Mouse (Mus musculus) ES-E14 (cell line): ENCODE data around the gene Trim16. TPM values are rescaled to one million over a fixed set of nuclear protein-coding genes. Genes with fewer than 3 reads are reported as not detected.

Experiments
- DNase-seq: peaks from one replicate; pipeline ENCODE4 v3.0.0-alpha.2; 2013; ENCODE audit warnings: low read depth, low spot score
- H3K27ac ChIP-seq: 2 replicates; pipeline ENCODE4 v1.5.1; 2012; ENCODE audit warnings: low read depth, mild to moderate bottlenecking, low read length, moderate library complexity, mixed read lengths; ENCODE audit not compliant: poor library complexity, insufficient read depth, severe bottlenecking
- H3K36me3 ChIP-seq: 2 replicates; pipeline ENCODE4 v1.6.1; 2012; ENCODE audit warnings: mild to moderate bottlenecking, low read length, moderate library complexity, mixed read lengths; ENCODE audit not compliant: control insufficient read depth, poor library complexity, insufficient read depth, severe bottlenecking
- H3K4me1 ChIP-seq, 2 experiments: fragments of 150-350 bp in 1 of 2; sonication (generic) in 1 of 2; 2 replicates each; pipeline ENCODE4 v1.6.1; 2012; ENCODE audit warnings: low read length in 2 of 2, mild to moderate bottlenecking in 1 of 2, mixed read lengths in 1 of 2; ENCODE audit not compliant: control insufficient read depth in 2 of 2, insufficient read depth in 2 of 2, poor library complexity in 1 of 2
- H3K4me3 ChIP-seq, 2 experiments: fragments of 150-350 bp in 1 of 2; sonication (generic) in 1 of 2; 2 replicates each; pipeline ENCODE4 v1.5.1; 2012; ENCODE audit warnings: low read length in 2 of 2, low read depth in 1 of 2, mild to moderate bottlenecking in 1 of 2, mixed read lengths in 1 of 2; ENCODE audit not compliant: insufficient read depth in 1 of 2, poor library complexity in 1 of 2, severe bottlenecking in 1 of 2
- H3K9ac ChIP-seq: 2 replicates; pipeline ENCODE4 v1.6.1; 2012; ENCODE audit warnings: low read depth, mild to moderate bottlenecking, low read length, mixed read lengths; ENCODE audit not compliant: poor library complexity, insufficient read depth, severe bottlenecking
- H3K9me3 ChIP-seq: fragments of 150-350 bp; sonication (generic); 2 replicates; pipeline ENCODE4 v1.6.1; 2012; ENCODE audit warnings: low read depth, mild to moderate bottlenecking, low read length; ENCODE audit not compliant: control insufficient read depth, insufficient read depth
- CHD2 ChIP-seq: IDR thresholded peaks from 2 replicates; pipeline ENCODE4 v1.6.1; 2014; ENCODE audit warnings: mild to moderate bottlenecking, low read depth, low read length, inconsistent platforms
- HCFC1 ChIP-seq: IDR thresholded peaks from 2 replicates; pipeline ENCODE4 v1.6.1; 2012; ENCODE audit warnings: low read length, inconsistent platforms, borderline replicate concordance; ENCODE audit not compliant: insufficient read depth
- MAFK ChIP-seq: IDR thresholded peaks from 2 replicates; pipeline ENCODE4 v1.6.1; 2014; ENCODE audit warnings: mild to moderate bottlenecking, low read depth, low read length, inconsistent platforms; ENCODE audit not compliant: insufficient read depth
- ZC3H11A ChIP-seq: IDR thresholded peaks from 2 replicates; pipeline ENCODE4 v1.6.1; 2012; ENCODE audit warnings: low read depth, mild to moderate bottlenecking, inconsistent platforms, low read length, borderline replicate concordance
- ZNF384 ChIP-seq: IDR thresholded peaks from 2 replicates; pipeline ENCODE4 v1.6.1; 2012; ENCODE audit warnings: low read depth, low read length, inconsistent platforms
- in situ Hi-C, 2 experiments: fragments of 600-800 bp; cut with MboI; formaldehyde crosslinking; loops; one replicate each; pipeline ENCODE4 v1.15.1; 2025; ENCODE audit warnings: low sequenced_read_pairs in 2 of 2, inconsistent platforms in 1 of 2; ENCODE audit not compliant: unreplicated experiment in 2 of 2
- total RNA-seq: library from RNA; depleted of rRNA; stranded (reverse); fragments of 300-350 nt; gene quantifications from 2 replicates; pipeline ENCODE4 v1.2.3, GENCODE M21; 2012

The Trim16 gene
- total RNA-seq, 1 experiment = 4.1 TPM

DNA sequence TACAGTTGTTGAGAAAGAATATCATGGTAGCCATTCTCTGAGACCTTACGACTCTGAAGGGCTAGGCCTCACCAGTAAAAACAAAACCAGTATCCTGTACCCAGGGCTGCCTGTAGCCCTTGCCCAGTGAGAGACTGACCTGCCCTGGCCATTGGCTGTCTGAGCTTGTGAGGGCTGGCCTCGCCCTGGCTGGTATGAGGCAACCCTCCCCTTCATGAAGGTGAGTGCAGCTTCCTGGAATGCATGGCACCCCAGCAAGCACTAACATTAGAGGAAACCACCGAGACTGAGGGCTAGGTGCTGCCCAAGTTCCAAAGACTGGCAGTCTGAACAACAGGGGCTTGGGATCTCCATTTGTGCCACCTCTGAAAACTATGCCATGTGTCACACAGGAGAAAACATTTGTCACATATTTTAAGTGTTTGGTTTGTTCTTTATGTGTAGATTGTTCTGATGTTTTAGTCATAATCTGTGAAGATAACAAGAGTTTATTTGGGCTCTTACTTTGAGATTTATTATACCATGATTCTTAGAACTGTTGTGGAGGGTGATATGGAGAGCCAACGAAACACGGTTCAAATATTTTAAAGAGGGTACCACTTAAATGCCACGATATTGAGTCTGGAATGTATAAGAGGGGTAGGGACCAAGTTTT lies 5.9 kb upstream of the Trim16 start:
- H3K27ac ChIP-seq = no peak overlapping the region
- DNase-seq = no peak
- in situ Hi-C loops = no loop called here
- no peak overlapping the region for H3K4me3 ChIP-seq
- no peaks in the 10 kb centered on the region for H3K36me3 ChIP-seq
- no peak overlapping the region for H3K9ac ChIP-seq
- H3K4me1 ChIP-seq = no peaks in the 10 kb centered on the region
- no peak for TF ChIP-seq ZC3H11A
- no peak for TF ChIP-seq HCFC1
- TF ChIP-seq MAFK = no peak
- no peak for TF ChIP-seq ZNF384
- no peak for TF ChIP-seq CHD2
- H3K9me3 ChIP-seq = no peaks in the 10 kb centered on the region

DNA sequence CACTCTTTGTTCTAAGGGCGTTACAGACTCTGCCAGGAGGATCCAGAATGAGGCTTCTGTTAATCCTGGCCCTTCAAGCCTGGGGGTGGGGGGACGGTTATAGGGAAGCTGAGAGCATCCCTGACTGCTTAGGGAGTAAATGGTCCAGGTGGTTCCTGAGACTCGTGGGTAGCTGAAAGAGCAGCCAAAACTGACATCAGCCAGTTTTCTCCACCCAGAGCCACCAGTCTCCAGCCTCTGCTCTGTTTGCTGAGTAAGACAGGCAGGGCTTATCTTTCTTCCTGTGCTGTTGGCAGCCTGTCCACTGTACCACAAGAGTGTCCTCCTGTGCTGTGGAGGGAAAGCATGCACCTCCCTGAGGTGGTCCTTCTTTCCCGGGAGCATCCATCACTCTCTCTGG lies 5.4 kb upstream of the Trim16 start:
- Histone ChIP-seq H3K9ac (no peak overlapping the region), H3K36me3 (no peaks in the 10 kb centered on the region), H3K27ac (no peak overlapping the region), H3K4me1 (no peaks in the 10 kb centered on the region), H3K9me3 (no peaks in the 10 kb centered on the region), H3K4me3 (no peak overlapping the region)
- in situ Hi-C loops = no loop called here
- DNase-seq = no peak
- no peak for TF ChIP-seq HCFC1
- no peak for TF ChIP-seq MAFK
- no peak for TF ChIP-seq ZC3H11A
- no peak for TF ChIP-seq CHD2
- no peak for TF ChIP-seq ZNF384

DNA sequence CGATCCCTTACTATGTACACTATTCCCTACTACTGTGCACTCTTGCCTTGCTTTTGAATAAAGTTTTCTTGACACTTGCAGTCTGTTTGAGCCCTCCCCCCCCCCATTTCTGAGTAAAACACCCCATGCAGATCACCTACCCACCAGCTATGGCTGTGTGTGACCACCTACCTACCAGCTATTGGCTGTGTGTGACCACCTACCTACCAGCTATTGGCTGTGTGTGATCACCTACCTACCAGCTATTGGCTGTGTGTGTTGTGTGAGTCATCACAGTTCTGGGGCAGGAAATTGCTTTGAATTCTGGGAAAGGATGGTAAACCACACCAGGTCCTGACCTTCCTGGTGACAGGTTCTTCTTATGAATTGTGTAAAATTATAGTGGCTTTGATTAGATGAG lies 4.6 kb upstream of the Trim16 start:
- H3K4me3 ChIP-seq = no peak overlapping the region
- no peak for DNase-seq
- H3K9me3 ChIP-seq = no peaks in the 10 kb centered on the region
- no peak overlapping the region for H3K9ac ChIP-seq
- in situ Hi-C loops = no loop called here
- H3K4me1 ChIP-seq = no peaks in the 10 kb centered on the region
- H3K36me3 ChIP-seq = no peaks in the 10 kb centered on the region
- H3K27ac ChIP-seq = no peak overlapping the region
- TF ChIP-seq MAFK = no peak
- TF ChIP-seq ZNF384 = no peak
- TF ChIP-seq ZC3H11A = no peak
- TF ChIP-seq CHD2 = no peak
- no peak for TF ChIP-seq HCFC1

DNA sequence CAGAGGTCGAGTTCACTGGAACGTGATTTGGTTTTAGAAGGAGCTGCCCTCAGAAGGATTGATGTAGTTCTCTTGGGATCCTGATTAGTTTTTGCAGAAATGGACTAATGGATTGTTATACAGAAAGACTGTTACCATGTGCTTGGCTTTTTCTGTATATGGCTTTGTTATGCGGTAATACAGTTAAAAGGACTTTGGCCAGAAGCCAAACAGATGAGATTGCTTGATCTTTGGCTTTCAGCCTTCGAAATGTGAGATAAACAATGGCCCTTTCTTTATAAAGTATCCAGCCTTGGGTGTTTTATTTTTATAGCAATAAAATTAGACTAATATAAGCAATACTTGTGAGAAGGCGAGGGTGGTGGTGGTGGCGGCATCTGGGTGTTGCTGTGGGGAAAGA lies 3.4 kb upstream of the Trim16 start:
- H3K36me3 ChIP-seq = no peaks in the 10 kb centered on the region
- in situ Hi-C loops = no loop called here
- H3K4me1 ChIP-seq = peaks cover 0 to 5% of the 10 kb centered on the region in 2 experiments; a peak in 2 of 4 replicates
- no peak overlapping the region for H3K9ac ChIP-seq
- TF ChIP-seq ZNF384 = no peak
- no peak overlapping the region for H3K27ac ChIP-seq
- no peak overlapping the region for H3K4me3 ChIP-seq
- no peak for DNase-seq
- H3K9me3 ChIP-seq = no peaks in the 10 kb centered on the region

DNA sequence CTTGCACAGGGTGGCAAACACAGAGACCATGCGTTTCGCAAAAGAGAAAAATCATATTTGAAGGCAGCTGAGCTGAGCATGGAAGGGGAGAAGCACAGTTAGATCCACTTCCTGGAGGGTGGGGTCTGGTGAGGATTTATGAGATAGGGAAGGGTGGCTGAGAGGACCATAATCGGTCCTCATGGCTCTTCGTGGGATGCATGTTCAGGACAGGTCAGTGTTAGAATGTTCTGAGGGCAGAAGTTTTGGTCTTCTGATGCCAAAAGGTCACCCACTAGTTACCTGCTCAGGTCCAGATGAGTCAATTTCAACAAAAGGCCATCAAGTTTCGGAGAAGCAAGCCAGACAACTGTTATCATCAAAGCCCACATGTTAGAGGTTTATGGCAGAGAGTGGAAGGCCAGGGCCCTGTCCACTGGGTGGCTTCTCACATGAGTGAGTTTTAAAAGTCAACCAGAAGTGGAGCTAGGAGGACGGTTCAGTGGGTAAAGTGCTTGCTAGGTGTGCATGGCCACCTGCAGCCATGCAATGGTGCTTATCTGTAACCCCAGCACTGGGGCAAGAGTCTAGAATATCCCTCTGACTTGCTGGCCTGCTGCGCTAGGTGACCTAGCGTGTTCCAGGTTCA lies 858 bp upstream of the Trim16 start:
- Histone ChIP-seq H3K9ac (no peak overlapping the region), H3K4me3 (no peak overlapping the region), H3K4me1 (peaks cover 3 to 9% of the 10 kb centered on the region in 2 experiments; a peak in 2 of 4 replicates), H3K36me3 (no peaks in the 10 kb centered on the region), H3K9me3 (no peaks in the 10 kb centered on the region), H3K27ac (no peak overlapping the region)
- no peak for TF ChIP-seq HCFC1
- TF ChIP-seq MAFK = no peak
- TF ChIP-seq CHD2 = no peak
- no peak for TF ChIP-seq ZNF384
- no peak for TF ChIP-seq ZC3H11A
- DNase-seq = no peak
- in situ Hi-C loops = no loop called here
